Comparison of ENCODE assay signal across 8 mouse cellular contexts in genomic region chr11:78535376-78536079, GRCm38 (mm10). TPM values are rescaled to one million over a fixed set of nuclear protein-coding genes. Genes with fewer than 3 reads are reported as not detected.
DNase-seq lines count a peak whose midpoint lies in the region; ATAC-seq and TF ChIP-seq lines count a peak whose summit lies in the region.

No protein-coding gene starts in this region.

- no peaks in the 10 kb centered on the region for H3K27me3 ChIP-seq in ES-Bruce4 (ENCODE audit: control insufficient read depth, insufficient read depth, low read length, poor library complexity, severe bottlenecking)
- H3K27me3 ChIP-seq in embryonic facial prominence, embryonic 14.5 days (replicated peaks; ENCODE audit: control insufficient read depth, insufficient read depth, low read length): no peaks in the 10 kb centered on the region
- H3K27me3 ChIP-seq in hindbrain, embryonic 10.5 days (ENCODE audit: insufficient read depth, poor library complexity, severe bottlenecking): no peaks in the 10 kb centered on the region
- H3K27me3 ChIP-seq in limb, embryonic 11.5 days (ENCODE audit: control insufficient read depth, insufficient read depth, low read length): no peaks in the 10 kb centered on the region
- H3K27me3 ChIP-seq in midbrain, postnatal 0 days (ENCODE audit: insufficient read depth, low read length): no peaks in the 10 kb centered on the region

- peak; percentile 61 for ATAC-seq in embryonic facial prominence, embryonic 14.5 days (ENCODE audit: low read depth)
- ATAC-seq in limb, embryonic 11.5 days (ENCODE audit: insufficient number of reproducible peaks, low FRiP score, low TSS enrichment, low read depth): no peak; the same call in none of the 2 replicates
- ATAC-seq in midbrain, postnatal 0 days (ENCODE audit: low FRiP score): peak; percentile 66
- no peak for ATAC-seq in erythroid progenitor cell, adult 5-6 weeks (replicated peaks; ENCODE audit: low FRiP score, poor library complexity, severe bottlenecking)

- H3K4me2 ChIP-seq in embryonic facial prominence, embryonic 14.5 days (ENCODE audit: low read depth, low read length): peak overlapping the region; percentile 75
- H3K4me2 ChIP-seq in limb, embryonic 11.5 days (ENCODE audit: low read depth, severe bottlenecking): peak overlapping the region; percentile 65
- peak overlapping the region; percentile 76 for H3K4me2 ChIP-seq in midbrain, postnatal 0 days (ENCODE audit: low read depth, low read length, poor library complexity, severe bottlenecking)

- no peaks in the 10 kb centered on the region for H3K9me3 ChIP-seq in ES-Bruce4 (replicated peaks; ENCODE audit: control insufficient read depth, insufficient read depth, low read length, poor library complexity, severe bottlenecking)
- H3K9me3 ChIP-seq in embryonic facial prominence, embryonic 14.5 days (ENCODE audit: control insufficient read depth, low read length): no peaks in the 10 kb centered on the region
- no peaks in the 10 kb centered on the region for H3K9me3 ChIP-seq in hindbrain, embryonic 10.5 days
- no peaks in the 10 kb centered on the region for H3K9me3 ChIP-seq in limb, embryonic 11.5 days (ENCODE audit: control insufficient read depth, low read length)
- H3K9me3 ChIP-seq in midbrain, postnatal 0 days (ENCODE audit: low read length): no peaks in the 10 kb centered on the region

- no peak for TF ChIP-seq POLR2A in ES-Bruce4 (IDR thresholded peaks at IDR 0.05; ENCODE audit: insufficient read depth, low read length)

- no peak for TF ChIP-seq EP300 in ES-Bruce4 (IDR thresholded peaks at IDR 0.05; ENCODE audit: insufficient read depth, low read depth, low read length)

- H3K4me1 ChIP-seq in ES-Bruce4 (ENCODE audit: control insufficient read depth, insufficient read depth, low read length): peaks cover 3% of the 10 kb centered on the region
- H3K4me1 ChIP-seq in embryonic facial prominence, embryonic 14.5 days (ENCODE audit: control insufficient read depth, insufficient read depth, low read length): peaks cover 16% of the 10 kb centered on the region
- H3K4me1 ChIP-seq in hindbrain, embryonic 10.5 days (replicated peaks): peaks cover 25% of the 10 kb centered on the region
- peaks cover 17% of the 10 kb centered on the region for H3K4me1 ChIP-seq in limb, embryonic 11.5 days (ENCODE audit: control insufficient read depth, insufficient read depth, low read length)
- H3K4me1 ChIP-seq in midbrain, postnatal 0 days (ENCODE audit: insufficient read depth, low read length): peaks cover 13% of the 10 kb centered on the region; the same call in 1 of the 2 replicates

- DNase-seq in A20 (ENCODE audit: low read depth, low spot score): peak; percentile 77
- DNase-seq in embryonic facial prominence, embryonic 14.5 days (ENCODE audit: low spot score): peak; percentile 88
- peak; percentile 38 for DNase-seq in hindbrain, embryonic 10.5 days (ENCODE audit: low spot score)
- DNase-seq in limb, embryonic 11.5 days (ENCODE audit: low spot score): peak; percentile 34
- peak; percentile 49 for DNase-seq in midbrain, postnatal 0 days (ENCODE audit: low spot score)
- DNase-seq in left cerebral cortex, adult 8-10 months (ENCODE audit: low spot score in 2 of 2): no peak

- under 1% methylated on average over 22 of the region's 23 CpGs for WGBS in embryonic facial prominence, embryonic 14.5 days
- WGBS in hindbrain, embryonic 10.5 days: 2% methylated on average over 23 of the region's 23 CpGs
- under 1% methylated on average over 23 of the region's 23 CpGs for WGBS in limb, embryonic 11.5 days
- WGBS in midbrain, postnatal 0 days: under 1% methylated on average over 23 of the region's 23 CpGs

- H3K9ac ChIP-seq in ES-Bruce4 (ENCODE audit: low read depth, poor library complexity, severe bottlenecking): peak overlapping the region; percentile 58
- peak overlapping the region; percentile 83 for H3K9ac ChIP-seq in embryonic facial prominence, embryonic 14.5 days (ENCODE audit: low read depth, low read length)
- H3K9ac ChIP-seq in limb, embryonic 11.5 days (ENCODE audit: low read length): peak overlapping the region; percentile 64
- H3K9ac ChIP-seq in midbrain, postnatal 0 days (replicated peaks; ENCODE audit: low read length, poor library complexity, severe bottlenecking): peak overlapping the region; percentile 69

- H3K36me3 ChIP-seq in ES-Bruce4 (ENCODE audit: control insufficient read depth, insufficient read depth, low read length, poor library complexity, severe bottlenecking): peaks cover 11% of the 10 kb centered on the region; the same call in 1 of the 2 replicates
- peaks cover 35% of the 10 kb centered on the region for H3K36me3 ChIP-seq in embryonic facial prominence, embryonic 14.5 days (ENCODE audit: control insufficient read depth, insufficient read depth, low read length)
- peaks cover 44% of the 10 kb centered on the region for H3K36me3 ChIP-seq in hindbrain, embryonic 10.5 days
- H3K36me3 ChIP-seq in limb, embryonic 11.5 days (ENCODE audit: control insufficient read depth, insufficient read depth, low read length): peaks cover 11% of the 10 kb centered on the region; the same call in 1 of the 2 replicates
- H3K36me3 ChIP-seq in midbrain, postnatal 0 days (ENCODE audit: insufficient read depth, low read length): peaks cover 16% of the 10 kb centered on the region

- H3K4me3 ChIP-seq in ES-Bruce4 (ENCODE audit: low read depth, low read length): peak overlapping the region; percentile 91
- peak overlapping the region; percentile 73 for H3K4me3 ChIP-seq in embryonic facial prominence, embryonic 14.5 days (ENCODE audit: low read depth, low read length)
- peak overlapping the region; percentile 88 for H3K4me3 ChIP-seq in hindbrain, embryonic 10.5 days
- peak overlapping the region; percentile 79 for H3K4me3 ChIP-seq in limb, embryonic 11.5 days (ENCODE audit: low read depth, low read length)
- peak overlapping the region; percentile 65 for H3K4me3 ChIP-seq in midbrain, postnatal 0 days (ENCODE audit: low read depth, low read length)

- no peak for TF ChIP-seq CTCF in ES-Bruce4 (IDR thresholded peaks at IDR 0.05; ENCODE audit: low read depth, low read length)
- TF ChIP-seq CTCF in midbrain, postnatal 0 days (IDR thresholded peaks at IDR 0.05): no peak

- H3K27ac ChIP-seq in ES-Bruce4 (ENCODE audit: insufficient read depth, low read length): peak overlapping the region; percentile 42
- H3K27ac ChIP-seq in embryonic facial prominence, embryonic 14.5 days (replicated peaks; ENCODE audit: low read depth, low read length): peak overlapping the region; percentile 95
- peak overlapping the region; percentile 93 for H3K27ac ChIP-seq in hindbrain, embryonic 10.5 days
- peak overlapping the region; percentile 32 for H3K27ac ChIP-seq in limb, embryonic 11.5 days (replicated peaks; ENCODE audit: low read depth, low read length)
- H3K27ac ChIP-seq in midbrain, postnatal 0 days (ENCODE audit: low read depth, low read length): peak overlapping the region; percentile 86

RNA-seq across cellular contexts. Expression of gene Tnfaip1, which starts 0.6 kb away (rescaled TPM):
- polyA plus RNA-seq in ES-Bruce4 (2011; ENCODE audit: insufficient read depth, insufficient read length, low read depth, missing spikeins): 38.2 and 41.2 TPM in 2 replicates
- polyA plus RNA-seq in embryonic facial prominence, embryonic 14.5 days (2014; fragmentation: Nextera tagmentation; extraction: Ambion mirVana): 76.0 and 83.0 TPM in 2 replicates
- polyA plus RNA-seq in hindbrain, embryonic 10.5 days (2016; fragmentation: Nextera tagmentation; extraction: Ambion mirVana): 70.4 and 81.6 TPM in 2 replicates
- 84.3 and 85.1 TPM in 2 replicates for polyA plus RNA-seq in limb, embryonic 11.5 days (2014; fragmentation: Nextera tagmentation; extraction: Ambion mirVana)
- 38.2 and 40.5 TPM in 2 replicates for total RNA-seq in midbrain, postnatal 0 days (2014; rRNA removed)
- polyA plus RNA-seq in midbrain, postnatal 0 days (2015; fragmentation: Nextera tagmentation; extraction: Ambion mirVana): 59.1 and 62.7 TPM in 2 replicates
- total RNA-seq in left cerebral cortex, adult 8-10 months (2022): 10 to 100 TPM; 32.8 to 36.6 (median 34.2) TPM
- total RNA-seq in erythroid progenitor cell, adult 5-6 weeks (2015; ENCODE audit: low replicate concordance): 2.1 and 2.2 TPM in 2 replicates
- 0.61 TPM in 1 of 2 replicates, not detected in the other for total RNA-seq in erythroid progenitor cell, adult 5-6 weeks (2017; ENCODE audit: low replicate concordance)

RNA-seq across cellular contexts. Expression of gene Ift20, which starts 0.6 kb away (rescaled TPM):
- 30.2 and 40.0 TPM in 2 replicates for polyA plus RNA-seq in ES-Bruce4 (2011; ENCODE audit: insufficient read depth, insufficient read length, low read depth, missing spikeins)
- polyA plus RNA-seq in embryonic facial prominence, embryonic 14.5 days (2014; fragmentation: Nextera tagmentation; extraction: Ambion mirVana): 172 and 178 TPM in 2 replicates
- 89.2 and 94.2 TPM in 2 replicates for polyA plus RNA-seq in hindbrain, embryonic 10.5 days (2016; fragmentation: Nextera tagmentation; extraction: Ambion mirVana)
- 128 and 130 TPM in 2 replicates for polyA plus RNA-seq in limb, embryonic 11.5 days (2014; fragmentation: Nextera tagmentation; extraction: Ambion mirVana)
- total RNA-seq in midbrain, postnatal 0 days (2014; rRNA removed): 133 and 155 TPM in 2 replicates
- 142 and 148 TPM in 2 replicates for polyA plus RNA-seq in midbrain, postnatal 0 days (2015; fragmentation: Nextera tagmentation; extraction: Ambion mirVana)
- 10 to 100 TPM; 79.7 to 81.6 (median 80.9) TPM for total RNA-seq in left cerebral cortex, adult 8-10 months (2022)
- 63.1 and 72.5 TPM in 2 replicates for total RNA-seq in erythroid progenitor cell, adult 5-6 weeks (2015; ENCODE audit: low replicate concordance)
- total RNA-seq in erythroid progenitor cell, adult 5-6 weeks (2017; ENCODE audit: low replicate concordance): 20.1 and 72.1 TPM in 2 replicates

RNA-seq across cellular contexts. Expression of gene Tmem97, which starts 15.0 kb away (rescaled TPM):
- 89.0 and 90.1 TPM in 2 replicates for polyA plus RNA-seq in ES-Bruce4 (2011; ENCODE audit: insufficient read depth, insufficient read length, low read depth, missing spikeins)
- polyA plus RNA-seq in embryonic facial prominence, embryonic 14.5 days (2014; fragmentation: Nextera tagmentation; extraction: Ambion mirVana): 86.9 and 88.2 TPM in 2 replicates
- polyA plus RNA-seq in hindbrain, embryonic 10.5 days (2016; fragmentation: Nextera tagmentation; extraction: Ambion mirVana): 86.5 and 94.5 TPM in 2 replicates
- polyA plus RNA-seq in limb, embryonic 11.5 days (2014; fragmentation: Nextera tagmentation; extraction: Ambion mirVana): 83.3 and 83.8 TPM in 2 replicates
- total RNA-seq in midbrain, postnatal 0 days (2014; rRNA removed): 38.4 and 45.5 TPM in 2 replicates
- 41.4 and 42.6 TPM in 2 replicates for polyA plus RNA-seq in midbrain, postnatal 0 days (2015; fragmentation: Nextera tagmentation; extraction: Ambion mirVana)
- total RNA-seq in left cerebral cortex, adult 8-10 months (2022): 10 to 100 TPM; 23.7 to 29.6 (median 26.6) TPM
- 22.2 and 26.7 TPM in 2 replicates for total RNA-seq in erythroid progenitor cell, adult 5-6 weeks (2015; ENCODE audit: low replicate concordance)
- total RNA-seq in erythroid progenitor cell, adult 5-6 weeks (2017; ENCODE audit: low replicate concordance): 6.0 and 14.0 TPM in 2 replicates

RNA-seq across cellular contexts. Expression of gene Poldip2, which starts 23.5 kb away (rescaled TPM):
- 72.1 and 75.3 TPM in 2 replicates for polyA plus RNA-seq in ES-Bruce4 (2011; ENCODE audit: insufficient read depth, insufficient read length, low read depth, missing spikeins)
- polyA plus RNA-seq in embryonic facial prominence, embryonic 14.5 days (2014; fragmentation: Nextera tagmentation; extraction: Ambion mirVana): 152 and 156 TPM in 2 replicates
- 135 and 152 TPM in 2 replicates for polyA plus RNA-seq in hindbrain, embryonic 10.5 days (2016; fragmentation: Nextera tagmentation; extraction: Ambion mirVana)
- polyA plus RNA-seq in limb, embryonic 11.5 days (2014; fragmentation: Nextera tagmentation; extraction: Ambion mirVana): 164 and 165 TPM in 2 replicates
- total RNA-seq in midbrain, postnatal 0 days (2014; rRNA removed): 145 and 149 TPM in 2 replicates
- 159 and 176 TPM in 2 replicates for polyA plus RNA-seq in midbrain, postnatal 0 days (2015; fragmentation: Nextera tagmentation; extraction: Ambion mirVana)
- 100 to 1,000 TPM; 116 to 125 (median 118) TPM for total RNA-seq in left cerebral cortex, adult 8-10 months (2022)
- 8.6 and 9.6 TPM in 2 replicates for total RNA-seq in erythroid progenitor cell, adult 5-6 weeks (2015; ENCODE audit: low replicate concordance)
- 4.0 and 8.1 TPM in 2 replicates for total RNA-seq in erythroid progenitor cell, adult 5-6 weeks (2017; ENCODE audit: low replicate concordance)

RNA-seq across cellular contexts. Expression of gene Tmem199, which starts 23.6 kb away (rescaled TPM):
- polyA plus RNA-seq in ES-Bruce4 (2011; ENCODE audit: insufficient read depth, insufficient read length, low read depth, missing spikeins): 41.6 and 41.7 TPM in 2 replicates
- polyA plus RNA-seq in embryonic facial prominence, embryonic 14.5 days (2014; fragmentation: Nextera tagmentation; extraction: Ambion mirVana): 39.0 and 39.8 TPM in 2 replicates
- 84.0 and 86.4 TPM in 2 replicates for polyA plus RNA-seq in hindbrain, embryonic 10.5 days (2016; fragmentation: Nextera tagmentation; extraction: Ambion mirVana)
- polyA plus RNA-seq in limb, embryonic 11.5 days (2014; fragmentation: Nextera tagmentation; extraction: Ambion mirVana): 62.0 and 66.5 TPM in 2 replicates
- 46.2 and 48.2 TPM in 2 replicates for total RNA-seq in midbrain, postnatal 0 days (2014; rRNA removed)
- polyA plus RNA-seq in midbrain, postnatal 0 days (2015; fragmentation: Nextera tagmentation; extraction: Ambion mirVana): 92.4 and 96.0 TPM in 2 replicates
- 10 to 100 TPM; 39.4 to 42.9 (median 41.8) TPM for total RNA-seq in left cerebral cortex, adult 8-10 months (2022)
- total RNA-seq in erythroid progenitor cell, adult 5-6 weeks (2015; ENCODE audit: low replicate concordance): 2.5 TPM in 1 of 2 replicates, not detected in the other
- total RNA-seq in erythroid progenitor cell, adult 5-6 weeks (2017; ENCODE audit: low replicate concordance): 7.7 and 10.1 TPM in 2 replicates

Comparison
In these comparisons a context has a peak if more than half of its experiments do, and no peak if none do; other contexts are left out.
1. DNase-seq: peak in A20 (single experiment), embryonic facial prominence, embryonic 14.5 days (single experiment), hindbrain, embryonic 10.5 days (single experiment), limb, embryonic 11.5 days (single experiment) and midbrain, postnatal 0 days (single experiment); none in left cerebral cortex, adult 8-10 months (0 of 2).
2. H3K27ac ChIP-seq: peak in every context shown above with its lines; median percentile 95 in embryonic facial prominence, embryonic 14.5 days; 93 in hindbrain, embryonic 10.5 days; 86 in midbrain, postnatal 0 days; 42 in ES-Bruce4; 32 in limb, embryonic 11.5 days.
3. ATAC-seq: peak in embryonic facial prominence, embryonic 14.5 days (single experiment) and midbrain, postnatal 0 days (single experiment); none in limb, embryonic 11.5 days (single experiment) and erythroid progenitor cell, adult 5-6 weeks (single experiment).
4. Peak in every context shown above with its lines, with median percentiles within 50 percentile points of each other: H3K4me3 ChIP-seq, H3K9ac ChIP-seq and H3K4me2 ChIP-seq.